Mouse (Mus musculus): ENCODE results near the gene Srcin1. TPM values are rescaled to one million over a fixed set of nuclear protein-coding genes. Genes with fewer than 3 reads are reported as not detected.

Srcin1 gene
- polyA plus RNA-seq, 1 experiment from 2014 or later = 9.6 TPM

DNA sequence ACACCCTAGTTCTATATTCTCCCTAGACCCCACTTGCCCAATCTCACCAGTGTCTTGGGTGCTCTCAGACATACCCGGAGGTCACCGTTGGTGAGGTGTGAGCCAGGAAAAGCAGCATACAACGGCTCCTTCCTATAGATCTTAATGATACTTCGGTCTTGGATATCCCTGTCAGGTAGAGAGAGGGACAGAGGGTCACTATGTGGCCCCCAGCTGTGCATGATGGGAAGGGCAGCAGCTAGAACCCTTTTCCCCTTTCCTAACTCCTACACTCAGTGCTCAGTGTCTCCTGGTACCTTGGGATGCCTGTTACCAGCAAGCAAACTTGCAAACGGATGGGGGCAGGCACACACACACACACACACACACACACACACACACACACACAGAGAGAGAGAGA is 40.3 kb downstream of the Srcin1 start:
- peaks cover 55% of the 10 kb centered on the region for H3K27me3 ChIP-seq (ENCODE audit: control insufficient read depth, insufficient read depth, low read length)
- no peak overlapping the region for H3K4me2 ChIP-seq (ENCODE audit: low read length)
- H3K9ac ChIP-seq (replicated peaks; ENCODE audit: low read length) = no peak overlapping the region
- 50% methylated on average over 5 of the region's 5 CpGs for WGBS
- ATAC-seq (ENCODE audit: low FRiP score, low TSS enrichment) (no peak), DNase-seq (no peak)
- no peaks in the 10 kb centered on the region for H3K9me3 ChIP-seq (ENCODE audit: control insufficient read depth, low read length)
- H3K4me3 ChIP-seq (replicated peaks; ENCODE audit: low read depth, low read length) = no peak overlapping the region
- H3K4me1 ChIP-seq (ENCODE audit: control insufficient read depth, insufficient read depth, low read length) = peaks cover 28% of the 10 kb centered on the region
- no peak overlapping the region for H3K27ac ChIP-seq (replicated peaks; ENCODE audit: low read depth, low read length)
- H3K36me3 ChIP-seq (ENCODE audit: control insufficient read depth, insufficient read depth, low read length) = peaks cover 41% of the 10 kb centered on the region

DNA sequence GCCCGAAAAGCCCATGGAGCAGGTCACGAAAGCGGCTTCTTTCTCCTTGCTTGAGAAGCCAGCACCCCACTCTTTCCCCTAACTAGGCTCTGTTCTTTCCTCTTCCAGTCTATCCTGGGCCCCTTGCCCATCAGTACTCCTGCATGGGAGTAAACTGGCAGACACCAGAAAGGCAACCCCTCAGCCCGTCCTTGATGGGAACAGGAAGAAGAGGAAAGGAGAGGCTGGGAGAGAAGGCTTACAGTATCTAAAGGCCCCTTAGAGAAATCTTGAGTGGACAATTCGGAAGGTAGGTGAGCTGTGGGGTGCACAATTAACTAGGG is 40.7 kb downstream of the Srcin1 start:
- Histone ChIP-seq H3K27ac (replicated peaks; ENCODE audit: low read depth, low read length) (no peak overlapping the region), H3K9me3 (ENCODE audit: control insufficient read depth, low read length) (no peaks in the 10 kb centered on the region), H3K36me3 (ENCODE audit: control insufficient read depth, insufficient read depth, low read length) (peaks cover 45% of the 10 kb centered on the region), H3K4me2 (ENCODE audit: low read length) (no peak overlapping the region), H3K4me1 (ENCODE audit: control insufficient read depth, insufficient read depth, low read length) (peaks cover 25% of the 10 kb centered on the region), H3K27me3 (ENCODE audit: control insufficient read depth, insufficient read depth, low read length) (peaks cover 55% of the 10 kb centered on the region), H3K4me3 (replicated peaks; ENCODE audit: low read depth, low read length) (no peak overlapping the region), H3K9ac (replicated peaks; ENCODE audit: low read length) (no peak overlapping the region)
- DNase-seq = no peak
- 35% methylated on average over 5 of the region's 5 CpGs for WGBS
- no peak for ATAC-seq (ENCODE audit: low FRiP score, low TSS enrichment)

DNA sequence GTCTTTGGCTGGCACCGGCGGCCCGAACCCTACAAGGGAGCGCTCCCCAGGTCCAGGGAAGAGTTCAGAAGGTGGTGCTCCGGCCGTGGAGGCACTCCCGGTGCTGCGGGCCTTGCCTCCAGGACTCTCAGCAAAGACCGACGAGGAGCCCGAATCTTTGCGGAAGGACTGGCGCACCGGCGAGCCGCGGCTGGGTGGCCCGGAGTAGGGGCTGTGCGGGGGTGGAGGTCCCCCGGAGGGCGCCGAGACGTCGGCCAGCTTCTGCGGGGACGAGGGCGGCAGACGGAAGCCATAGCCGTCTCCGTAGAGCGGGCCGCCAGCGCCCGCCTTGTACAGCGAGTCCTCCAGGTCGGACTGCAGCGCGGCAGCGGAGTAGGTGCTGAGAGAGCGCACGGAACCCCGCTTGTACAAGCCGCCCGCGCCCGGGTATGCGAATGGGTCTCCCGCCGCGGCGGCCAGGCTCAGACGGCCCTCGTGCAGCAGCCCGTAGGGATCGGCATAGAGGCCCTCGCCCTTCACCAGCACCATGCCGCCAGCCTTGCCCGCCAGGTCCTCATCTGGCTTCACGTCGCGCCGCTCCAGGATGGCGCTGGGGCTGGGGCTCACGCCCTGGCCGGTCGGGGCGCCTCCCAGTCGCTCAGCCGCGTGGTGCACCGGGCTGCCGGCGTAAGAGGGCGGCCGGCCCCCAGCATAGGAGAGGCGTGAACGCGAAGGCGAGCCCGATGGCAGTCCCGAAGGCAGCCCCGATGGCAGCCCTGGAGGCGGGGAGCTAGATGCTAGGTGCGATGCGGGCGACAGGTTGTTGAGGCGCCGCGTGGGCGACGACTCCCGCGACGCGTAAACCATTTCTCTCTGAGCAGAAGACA is 41.3 kb downstream of the Srcin1 start:
- H3K4me2 ChIP-seq (ENCODE audit: low read length) = peak overlapping the region; percentile 25; the same call in 1 of the 2 replicates
- peak overlapping the region; percentile 2; the same call in 1 of the 2 replicates for H3K4me3 ChIP-seq (replicated peaks; ENCODE audit: low read depth, low read length)
- H3K36me3 ChIP-seq (ENCODE audit: control insufficient read depth, insufficient read depth, low read length) = peaks cover 48% of the 10 kb centered on the region
- H3K4me1 ChIP-seq (ENCODE audit: control insufficient read depth, insufficient read depth, low read length) = peaks cover 24% of the 10 kb centered on the region
- no peak overlapping the region for H3K27ac ChIP-seq (replicated peaks; ENCODE audit: low read depth, low read length)
- H3K9ac ChIP-seq (replicated peaks; ENCODE audit: low read length) = no peak overlapping the region; the same call in 1 of the 2 replicates
- H3K9me3 ChIP-seq (ENCODE audit: control insufficient read depth, low read length) = no peaks in the 10 kb centered on the region
- peak; percentile 63 for DNase-seq
- peaks cover 55% of the 10 kb centered on the region for H3K27me3 ChIP-seq (ENCODE audit: control insufficient read depth, insufficient read depth, low read length)
- ATAC-seq (ENCODE audit: low FRiP score, low TSS enrichment) = no peak
- WGBS = 9% methylated on average over 94 of the region's 95 CpGs

DNA sequence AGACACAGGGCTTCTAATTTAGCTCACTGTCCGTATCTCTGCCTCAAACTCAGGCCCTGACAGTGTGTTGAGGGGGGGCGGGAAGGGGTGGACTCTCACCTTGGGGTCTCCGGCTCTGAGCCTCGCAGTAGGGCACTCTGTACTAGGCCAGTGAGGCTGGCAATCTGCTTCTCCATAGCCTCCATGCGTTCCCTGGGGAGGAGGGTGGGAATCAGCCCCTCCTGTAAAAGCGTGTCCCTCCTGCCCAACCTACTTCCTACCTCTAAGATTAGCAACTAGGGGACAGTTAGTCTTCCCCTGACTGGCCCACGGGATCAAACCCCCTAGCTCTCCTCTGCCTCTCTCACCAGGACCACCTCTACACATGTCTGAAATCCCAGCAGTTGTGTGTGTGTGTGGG is 42.3 kb downstream of the Srcin1 start:
- Histone ChIP-seq H3K27me3 (ENCODE audit: control insufficient read depth, insufficient read depth, low read length) (peaks cover 55% of the 10 kb centered on the region), H3K9me3 (ENCODE audit: control insufficient read depth, low read length) (no peaks in the 10 kb centered on the region), H3K36me3 (ENCODE audit: control insufficient read depth, insufficient read depth, low read length) (peaks cover 54% of the 10 kb centered on the region), H3K4me1 (ENCODE audit: control insufficient read depth, insufficient read depth, low read length) (peaks cover 24% of the 10 kb centered on the region), H3K9ac (replicated peaks; ENCODE audit: low read length) (no peak overlapping the region), H3K4me3 (replicated peaks; ENCODE audit: low read depth, low read length) (no peak overlapping the region), H3K4me2 (ENCODE audit: low read length) (no peak overlapping the region), H3K27ac (replicated peaks; ENCODE audit: low read depth, low read length) (no peak overlapping the region)
- no peak for ATAC-seq (ENCODE audit: low FRiP score, low TSS enrichment)
- 35% methylated on average over 7 of the region's 7 CpGs for WGBS
- DNase-seq = no peak

DNA sequence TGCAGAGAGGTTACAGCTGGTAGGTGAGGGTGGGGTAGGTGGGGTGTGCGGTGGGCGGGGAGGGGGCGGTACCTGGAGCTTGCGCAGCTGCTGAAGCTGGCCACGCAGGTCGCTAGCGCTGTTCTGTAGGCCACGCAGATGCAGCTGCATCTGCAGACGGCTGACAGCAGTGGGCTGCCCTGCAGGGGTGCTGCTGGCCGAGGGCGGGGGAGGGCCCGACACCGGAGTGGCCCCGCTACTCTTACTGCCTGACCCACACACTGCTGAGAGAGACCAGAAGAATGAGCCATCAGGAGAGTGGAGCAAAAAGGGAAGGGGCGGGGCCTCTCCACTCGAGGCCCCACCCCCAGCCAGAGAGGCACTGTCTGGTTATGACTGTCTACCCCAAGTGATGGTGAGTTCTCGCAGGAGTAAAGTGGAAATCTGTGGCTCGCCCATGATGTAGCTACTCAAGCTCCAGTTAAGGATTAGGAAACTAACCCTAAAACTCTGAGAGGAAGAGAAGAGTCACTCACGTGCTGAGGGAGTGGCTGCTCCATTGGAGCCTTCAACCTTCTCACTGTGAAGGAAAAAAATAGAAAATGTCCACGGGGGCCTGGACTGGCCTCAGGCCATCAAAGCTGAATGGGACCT is 42.9 kb downstream of the Srcin1 start:
- Histone ChIP-seq H3K4me3 (replicated peaks; ENCODE audit: low read depth, low read length) (no peak overlapping the region), H3K4me1 (ENCODE audit: control insufficient read depth, insufficient read depth, low read length) (peaks cover 24% of the 10 kb centered on the region), H3K9me3 (ENCODE audit: control insufficient read depth, low read length) (no peaks in the 10 kb centered on the region), H3K9ac (replicated peaks; ENCODE audit: low read length) (no peak overlapping the region), H3K27ac (replicated peaks; ENCODE audit: low read depth, low read length) (no peak overlapping the region), H3K4me2 (ENCODE audit: low read length) (peak overlapping the region; percentile 28), H3K36me3 (ENCODE audit: control insufficient read depth, insufficient read depth, low read length) (peaks cover 60% of the 10 kb centered on the region), H3K27me3 (ENCODE audit: control insufficient read depth, insufficient read depth, low read length) (peaks cover 55% of the 10 kb centered on the region)
- 9% methylated on average over 20 of the region's 20 CpGs for WGBS
- DNase-seq = no peak
- ATAC-seq (ENCODE audit: low FRiP score, low TSS enrichment) = 0 out of 2 replicates have a peak, but pooled peaks have one; percentile 12

DNA sequence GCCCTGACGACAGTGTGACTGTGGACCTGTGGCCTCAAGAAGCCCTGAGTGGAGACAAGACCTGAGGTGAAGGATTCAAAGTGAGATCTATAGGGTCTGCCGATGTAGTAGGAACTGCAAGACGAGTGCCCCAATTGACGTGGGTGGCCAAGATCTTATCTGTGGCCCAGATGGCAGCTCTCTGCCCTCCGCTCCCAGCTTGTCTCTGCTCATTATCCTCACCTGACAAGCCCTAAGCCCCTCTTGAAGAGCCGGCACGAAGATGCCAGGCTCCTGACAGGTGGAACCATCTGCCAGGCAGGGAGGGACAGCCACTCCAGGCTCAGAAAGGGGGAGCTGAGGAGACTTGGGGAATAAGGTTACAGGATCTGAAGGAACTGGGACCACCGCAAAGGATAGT is 43.6 kb downstream of the Srcin1 start:
- H3K27me3 ChIP-seq (ENCODE audit: control insufficient read depth, insufficient read depth, low read length) = peaks cover 48% of the 10 kb centered on the region
- H3K4me1 ChIP-seq (ENCODE audit: control insufficient read depth, insufficient read depth, low read length) = peaks cover 17% of the 10 kb centered on the region
- no peak for ATAC-seq (ENCODE audit: low FRiP score, low TSS enrichment)
- 28% methylated on average over 8 of the region's 8 CpGs for WGBS
- H3K4me2 ChIP-seq (ENCODE audit: low read length) = peak overlapping the region; percentile 57; the same call in 1 of the 2 replicates
- H3K9me3 ChIP-seq (ENCODE audit: control insufficient read depth, low read length) = no peaks in the 10 kb centered on the region
- DNase-seq = no peak
- no peak overlapping the region for H3K4me3 ChIP-seq (replicated peaks; ENCODE audit: low read depth, low read length)
- no peak overlapping the region for H3K27ac ChIP-seq (replicated peaks; ENCODE audit: low read depth, low read length)
- H3K36me3 ChIP-seq (ENCODE audit: control insufficient read depth, insufficient read depth, low read length) = peaks cover 65% of the 10 kb centered on the region
- H3K9ac ChIP-seq (replicated peaks; ENCODE audit: low read length) = no peak overlapping the region

DNA sequence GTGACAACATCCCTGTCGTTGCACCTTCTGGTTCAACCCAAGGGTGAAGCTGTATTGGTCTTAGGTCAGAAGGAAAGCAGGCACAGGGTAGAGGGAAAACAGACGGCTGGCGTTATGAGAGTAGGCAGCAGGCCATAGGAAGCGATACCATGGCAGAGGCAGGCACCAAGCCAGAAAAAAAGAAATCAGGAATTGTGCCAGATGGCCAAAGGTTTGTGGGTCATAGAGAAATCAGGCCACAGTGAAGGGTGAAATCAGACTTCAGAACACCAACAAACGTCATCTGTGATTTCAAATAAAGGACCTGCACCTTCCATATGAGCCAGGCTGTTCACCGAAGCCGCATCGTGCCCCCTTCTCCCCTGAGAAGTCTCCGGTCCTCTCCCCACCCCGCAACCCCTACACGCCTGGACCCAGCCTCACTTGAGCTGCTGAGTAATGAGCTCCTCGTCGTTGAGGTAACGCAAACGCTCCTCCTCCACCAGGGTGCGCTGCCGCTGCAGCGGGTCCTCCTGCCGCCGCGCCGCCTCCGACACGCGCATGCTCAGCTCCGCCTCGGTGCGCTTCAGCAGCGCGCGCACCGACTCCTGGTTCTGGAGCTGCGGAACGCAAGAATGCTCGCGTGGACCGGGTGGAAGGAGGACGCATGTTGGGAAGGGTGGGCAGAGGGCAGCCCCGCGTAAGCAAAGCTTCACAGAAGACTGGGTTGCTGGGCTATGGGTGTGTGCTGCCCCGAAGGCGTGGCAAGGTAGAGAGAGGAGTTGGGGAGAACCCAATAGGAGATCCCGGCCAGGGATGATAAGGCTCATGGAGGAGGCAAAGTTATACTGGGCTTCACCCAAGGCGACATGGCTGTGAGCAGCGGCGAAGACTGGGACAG is 44.4 kb downstream of the Srcin1 start:
- 0 out of 2 replicates have a peak overlapping the region, but pooled peaks have one; percentile 29 for H3K9ac ChIP-seq (replicated peaks; ENCODE audit: low read length)
- peak overlapping the region; percentile 41; the same call in 1 of the 2 replicates for H3K27ac ChIP-seq (replicated peaks; ENCODE audit: low read depth, low read length)
- peaks cover 68% of the 10 kb centered on the region for H3K36me3 ChIP-seq (ENCODE audit: control insufficient read depth, insufficient read depth, low read length)

DNA sequence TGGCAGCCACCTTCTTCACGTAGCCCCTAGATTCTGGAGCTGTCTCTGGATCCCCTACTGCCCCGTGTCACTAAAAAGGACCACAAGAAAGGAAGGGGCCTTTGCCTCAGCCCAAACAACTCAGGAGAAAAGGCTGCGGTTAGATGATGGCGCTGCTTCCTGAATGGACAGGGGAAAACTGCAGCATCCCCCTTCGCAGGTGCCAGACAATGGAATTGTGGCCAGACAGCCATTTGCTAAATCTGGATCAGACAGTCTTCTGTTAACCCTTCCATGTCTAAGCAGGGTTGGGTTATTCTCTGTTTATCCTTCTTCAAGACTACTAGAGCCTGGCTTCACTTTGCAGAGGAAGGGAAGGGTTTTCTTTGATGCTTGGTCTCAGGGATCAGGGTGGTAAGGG is 45.0 kb downstream of the Srcin1 start:
- H3K4me3 ChIP-seq (replicated peaks; ENCODE audit: low read depth, low read length) = no peak overlapping the region
- DNase-seq (no peak), ATAC-seq (ENCODE audit: low FRiP score, low TSS enrichment) (no peak)
- no peak overlapping the region for H3K4me2 ChIP-seq (ENCODE audit: low read length)
- H3K4me1 ChIP-seq (ENCODE audit: control insufficient read depth, insufficient read depth, low read length) = peaks cover 11% of the 10 kb centered on the region; the same call in 1 of the 2 replicates
- H3K36me3 ChIP-seq (ENCODE audit: control insufficient read depth, insufficient read depth, low read length) = peaks cover 68% of the 10 kb centered on the region
- no peaks in the 10 kb centered on the region for H3K9me3 ChIP-seq (ENCODE audit: control insufficient read depth, low read length)
- WGBS = 61% methylated on average over 5 of the region's 5 CpGs
- H3K27ac ChIP-seq (replicated peaks; ENCODE audit: low read depth, low read length) = no peak overlapping the region
- peaks cover 36% of the 10 kb centered on the region for H3K27me3 ChIP-seq (ENCODE audit: control insufficient read depth, insufficient read depth, low read length)
- H3K9ac ChIP-seq (replicated peaks; ENCODE audit: low read length) = peak overlapping the region; percentile 27; the same call in 1 of the 2 replicates

More for the DNA sequence above, 44.4 kb downstream of the Srcin1 start:
- peaks cover 11% of the 10 kb centered on the region; the same call in 1 of the 2 replicates for H3K4me1 ChIP-seq (ENCODE audit: control insufficient read depth, insufficient read depth, low read length)
- peak overlapping the region; percentile 57 for H3K4me2 ChIP-seq (ENCODE audit: low read length)
- peak; percentile 97 for DNase-seq
- peak; percentile 70 for ATAC-seq (ENCODE audit: low FRiP score, low TSS enrichment)
- peak overlapping the region; percentile 16 for H3K4me3 ChIP-seq (replicated peaks; ENCODE audit: low read depth, low read length)
- peaks cover 42% of the 10 kb centered on the region for H3K27me3 ChIP-seq (ENCODE audit: control insufficient read depth, insufficient read depth, low read length)
- H3K9me3 ChIP-seq (ENCODE audit: control insufficient read depth, low read length) = no peaks in the 10 kb centered on the region
- WGBS = 8% methylated on average over 46 of the region's 46 CpGs

Measured in midbrain, embryonic 14.5 days (tissue).